Mouse (Mus musculus): Measurements from ENCODE around the gene Sema3g. TPM values are rescaled to one million over a fixed set of nuclear protein-coding genes. Genes with fewer than 3 reads are reported as not detected.

Gene Sema3g
- total RNA-seq, 2 experiments from 2014 or later, result 7.0 to 8.3 TPM

DNA sequence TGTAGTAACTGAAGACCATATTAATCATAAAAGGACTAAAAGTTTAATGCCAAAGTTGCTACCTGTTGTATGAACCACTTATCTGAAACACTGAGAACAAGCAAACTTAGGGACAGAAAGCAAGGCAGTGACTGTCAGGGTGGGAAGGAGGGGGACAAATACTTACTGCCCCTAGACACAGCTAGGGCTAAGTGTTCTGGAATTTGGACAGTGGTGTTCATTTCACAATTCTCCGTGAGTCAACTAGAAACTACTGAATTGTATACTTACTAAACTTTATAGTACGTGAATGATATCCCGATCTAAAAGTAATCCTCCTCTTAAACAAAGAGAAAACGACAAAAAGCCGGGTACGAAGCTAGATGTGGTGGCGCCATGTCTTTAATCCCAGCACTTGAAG is 18.1 kb upstream of the Sema3g start:
- TF ChIP-seq CTCF (IDR thresholded peaks at IDR 0.05), result no peak
- intact Hi-C loops (cut with DNase I), result no loop called here
- Histone ChIP-seq H3K4me3 (no peak overlapping the region), H3K27ac (peak overlapping the region; percentile 43)
- no peak for DNase-seq

DNA sequence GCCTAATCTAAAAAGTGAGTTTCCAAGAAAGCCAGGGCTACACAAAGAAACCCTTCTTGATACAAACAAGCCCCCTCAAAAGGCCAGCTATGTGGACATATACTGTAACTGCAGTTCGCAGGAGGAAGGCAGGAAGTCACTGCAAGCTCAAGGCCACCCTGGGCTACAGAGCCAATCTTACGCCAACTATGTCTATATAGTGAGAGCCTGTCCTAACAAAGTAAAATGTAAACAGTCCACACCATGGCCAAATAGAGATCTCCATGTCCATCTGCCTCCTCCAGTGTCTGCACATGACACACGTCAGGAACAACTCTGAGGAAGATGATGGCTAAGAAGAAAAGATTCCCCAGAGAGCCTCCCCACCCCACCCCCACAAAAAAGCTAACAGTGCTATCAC is 17.6 kb upstream of the Sema3g start:
- peak overlapping the region; percentile 31; the same call in 1 of the 2 replicates for H3K27ac ChIP-seq
- intact Hi-C loops (cut with DNase I), result no loop called here
- TF ChIP-seq CTCF (IDR thresholded peaks at IDR 0.05), result no peak
- no peak for DNase-seq
- H3K4me3 ChIP-seq, result no peak overlapping the region

DNA sequence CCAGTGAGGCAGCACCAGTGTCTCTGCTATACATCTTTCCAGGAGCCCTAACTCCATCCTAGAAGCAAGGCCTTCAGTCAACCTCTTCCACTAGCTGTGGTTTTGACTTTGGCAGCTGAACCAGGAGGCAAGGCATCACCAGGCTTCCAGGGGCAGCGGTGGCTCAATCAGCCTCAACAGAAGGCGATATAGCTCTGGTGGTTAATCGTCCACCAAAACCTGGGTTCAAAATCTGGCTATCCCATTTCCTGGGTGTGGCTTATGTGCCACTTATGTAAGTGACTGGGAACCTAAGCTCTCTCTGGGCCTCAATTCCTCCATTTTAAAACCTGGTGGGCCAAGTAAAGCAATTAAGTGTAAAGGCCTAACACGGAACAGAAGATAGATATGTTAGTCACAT is 12.8 kb upstream of the Sema3g start:
- no peak for TF ChIP-seq CTCF (IDR thresholded peaks at IDR 0.05)
- H3K27ac ChIP-seq, result peak overlapping the region; percentile 95
- intact Hi-C loops (cut with DNase I), result loop anchor here (5.0 kb wide), 1 partner anchor 47 kb away; the partner anchor contains the start of genes Bap1 and Phf7

DNA sequence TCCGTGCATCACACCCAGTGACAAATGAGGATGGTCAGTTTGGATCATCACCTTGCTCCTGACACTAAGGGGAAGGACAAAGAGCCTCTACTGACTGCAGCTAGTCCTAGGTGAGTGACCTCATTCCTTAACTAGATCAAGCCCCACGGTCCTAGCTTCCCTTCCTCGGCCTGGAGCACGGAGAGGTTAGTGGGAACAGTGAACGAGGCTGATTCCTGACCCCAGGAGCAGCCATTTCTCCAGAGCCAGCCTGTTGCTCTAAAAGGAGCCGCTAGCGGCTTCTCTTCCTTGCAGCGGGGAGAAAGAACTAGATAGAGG is 12.5 kb upstream of the Sema3g start:
- no peak for DNase-seq
- intact Hi-C loops (cut with DNase I), result loop anchor here (5.0 kb wide), 1 partner anchor 47 kb away; the partner anchor contains the start of genes Bap1 and Phf7
- H3K4me3 ChIP-seq, result peak overlapping the region; percentile 86
- peak overlapping the region; percentile 95 for H3K27ac ChIP-seq
- TF ChIP-seq CTCF (IDR thresholded peaks at IDR 0.05), result no peak

More for the DNA sequence above, 12.8 kb upstream of the Sema3g start:
- DNase-seq, result no peak
- H3K4me3 ChIP-seq, result peak overlapping the region; percentile 86

DNA sequence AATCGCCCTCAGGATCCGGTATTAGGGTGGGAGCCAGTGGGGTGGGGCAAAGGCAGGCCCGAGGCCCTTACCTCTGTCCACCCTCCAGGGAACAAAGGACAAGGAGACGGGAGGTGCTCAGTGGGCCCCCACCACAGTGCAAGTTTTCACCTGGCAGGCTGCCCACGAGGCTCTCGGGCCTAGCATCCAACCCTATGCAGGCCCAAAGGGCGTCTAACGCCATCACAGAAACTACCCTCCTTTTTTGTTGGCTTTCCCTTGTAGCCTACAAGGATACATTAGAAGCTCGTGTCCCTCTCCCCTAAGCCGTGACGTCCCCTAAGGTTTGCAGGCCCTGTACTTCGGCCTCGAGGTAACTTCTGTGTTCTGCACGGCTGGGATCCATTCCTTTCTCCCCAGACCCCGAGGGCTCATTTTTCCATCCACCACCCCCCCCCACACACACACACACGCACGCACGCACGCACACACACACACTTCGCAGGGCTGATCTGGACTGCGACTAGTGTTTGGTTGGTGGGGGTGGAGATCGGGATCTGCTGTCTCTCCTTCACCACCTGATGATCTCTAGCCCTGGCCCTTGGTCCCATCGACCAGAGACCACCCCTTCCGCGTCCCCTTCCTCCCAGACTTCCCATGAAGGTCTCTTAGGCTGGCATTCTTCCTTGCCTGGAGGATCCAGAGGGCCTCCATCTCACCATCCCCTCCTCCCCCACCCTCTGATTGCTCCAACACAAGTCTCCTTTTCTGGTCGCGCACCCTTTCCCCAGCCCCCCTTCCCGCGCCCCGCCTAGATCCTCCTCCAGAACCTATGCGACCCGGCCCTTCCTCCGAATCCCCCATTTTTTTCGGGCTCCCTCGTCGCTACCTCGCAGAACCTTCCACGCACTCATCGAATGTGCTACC is 11.8 kb upstream of the Sema3g start:
- TF ChIP-seq CTCF (IDR thresholded peaks at IDR 0.05), result no peak
- H3K27ac ChIP-seq, result peak overlapping the region; percentile 95
- H3K4me3 ChIP-seq, result peak overlapping the region; percentile 86
- intact Hi-C loops (cut with DNase I), result loop anchor here (5.0 kb wide), 1 partner anchor 46 kb away; the partner anchor contains the start of genes Bap1 and Phf7
- peak; percentile 66 for DNase-seq

DNA sequence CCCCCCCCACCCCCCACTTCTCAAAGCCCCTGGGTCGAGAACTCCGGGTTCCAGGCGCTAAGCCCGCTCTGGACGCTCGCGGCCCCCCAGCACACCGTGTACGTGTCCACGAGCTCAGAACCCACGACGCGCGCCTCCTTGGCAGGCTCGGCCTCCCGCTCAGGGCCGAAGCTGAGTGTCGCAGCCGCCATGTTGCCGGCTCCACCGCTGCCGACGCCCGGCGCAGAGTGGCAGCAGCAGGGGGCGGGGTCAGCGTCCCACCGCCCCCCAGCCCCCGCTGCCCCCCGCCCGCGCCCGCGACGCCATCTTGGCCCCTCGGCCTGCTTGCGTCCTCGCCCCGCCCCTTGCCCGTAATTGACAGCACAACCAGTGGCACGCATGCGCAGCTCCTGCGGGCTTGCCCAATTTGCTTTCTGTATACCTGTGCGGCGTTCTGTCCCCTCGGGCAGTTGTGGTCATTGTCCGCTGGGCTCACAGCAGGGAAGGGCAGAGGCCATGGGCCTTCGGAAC is 11.1 kb upstream of the Sema3g start:
- peak; percentile 98 for DNase-seq
- intact Hi-C loops (cut with DNase I), result loop anchor here (5.0 kb wide), 1 partner anchor 46 kb away; the partner anchor contains the start of genes Bap1 and Phf7
- Histone ChIP-seq H3K27ac (peak overlapping the region; percentile 95), H3K4me3 (peak overlapping the region; percentile 86)
- TF ChIP-seq CTCF (IDR thresholded peaks at IDR 0.05), result no peak

DNA sequence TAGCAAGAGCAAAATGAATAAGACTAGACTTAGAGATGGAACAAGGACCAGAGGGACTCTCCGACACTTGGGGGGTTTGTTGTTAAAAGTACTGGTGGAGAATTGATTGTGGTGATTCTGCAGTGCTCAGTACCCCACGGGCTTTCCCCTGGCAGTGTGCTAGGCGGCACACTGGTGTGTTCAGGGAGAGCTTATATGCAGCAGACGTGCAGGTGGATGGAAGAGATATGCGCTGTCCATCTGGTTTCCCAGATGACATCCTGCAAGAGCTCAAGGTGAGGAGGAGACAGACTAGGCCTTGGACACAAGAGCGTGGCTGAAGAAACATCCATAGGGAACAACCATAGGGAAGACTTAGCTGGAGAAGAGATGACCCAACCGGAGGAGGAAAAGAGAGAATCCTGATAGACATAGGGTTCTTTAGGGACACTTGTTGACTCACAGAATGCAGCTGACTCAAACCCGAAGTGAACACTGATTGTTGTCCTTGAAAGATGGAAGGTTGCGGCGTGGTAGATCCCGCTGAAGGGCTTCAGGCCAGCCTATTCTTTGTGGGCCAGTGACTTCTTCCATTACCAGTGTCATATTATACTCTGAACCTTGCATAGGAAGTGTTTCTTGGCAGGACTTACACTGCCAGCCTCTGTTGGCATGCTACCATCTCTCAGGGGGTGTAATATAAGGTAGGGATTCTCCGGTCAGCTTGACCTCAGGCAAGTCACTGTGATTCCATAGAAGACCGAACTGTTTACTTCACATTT is 10.4 kb upstream of the Sema3g start:
- H3K27ac ChIP-seq, result peak overlapping the region; percentile 95
- no peak for TF ChIP-seq CTCF (IDR thresholded peaks at IDR 0.05)
- intact Hi-C loops (cut with DNase I), result loop anchor here (5.0 kb wide), 1 partner anchor 45 kb away; the partner anchor contains the start of genes Bap1 and Phf7
- peak overlapping the region; percentile 86 for H3K4me3 ChIP-seq
- no peak for DNase-seq

DNA sequence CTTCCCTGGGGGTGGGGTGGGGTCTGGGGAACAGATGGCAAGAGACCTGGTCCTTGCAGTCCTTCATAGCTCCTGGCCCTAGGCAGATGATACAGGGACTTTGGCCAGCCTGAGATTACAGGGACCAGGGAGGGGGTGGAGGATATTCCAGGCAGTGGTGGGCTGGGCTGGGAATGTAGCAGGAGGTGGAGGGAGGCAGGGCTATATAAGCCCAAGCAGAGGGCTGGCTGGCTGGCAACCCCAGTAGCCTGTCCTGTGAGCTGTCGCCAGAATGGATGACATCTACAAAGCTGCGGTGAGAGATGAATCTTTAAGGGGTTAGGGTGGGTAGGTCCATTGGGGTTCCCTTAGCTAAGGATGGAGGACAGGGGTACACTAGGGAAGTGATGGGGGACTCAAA is 9.6 kb upstream of the Sema3g start, which contains the start of gene Tnnc1:
Gene Tnnc1, plus strand, starts transcription at position 229 of the 400 bp plus-strand sequence.
- no peak for TF ChIP-seq CTCF (IDR thresholded peaks at IDR 0.05)
- H3K27ac ChIP-seq, result peak within 1 kb of the TSS; percentile 95

DNA sequence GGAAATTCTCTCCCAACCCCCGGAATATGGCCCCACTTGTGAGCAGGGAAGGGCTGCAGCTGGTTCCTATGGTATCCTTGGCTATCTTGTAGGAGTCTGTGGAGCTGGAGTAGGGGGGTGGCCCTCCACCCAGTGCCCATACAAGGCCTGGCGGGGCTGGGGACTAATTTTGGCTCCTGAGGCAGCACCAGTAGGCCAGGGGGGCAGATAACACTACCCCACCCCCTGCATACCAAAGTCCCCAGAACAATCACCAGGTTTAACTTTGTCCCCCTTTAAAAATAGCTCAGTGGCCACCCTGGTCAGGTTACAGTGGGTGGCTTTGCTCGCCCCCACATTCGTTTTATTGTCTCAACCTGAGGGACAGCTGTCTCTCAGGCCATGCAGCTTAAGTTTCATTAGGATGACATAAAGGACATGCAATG is 8.5 kb upstream of the Sema3g start:
- peak overlapping the region; percentile 53; the same call in 1 of the 2 replicates for H3K27ac ChIP-seq
- no peak overlapping the region for H3K4me3 ChIP-seq
- no peak for DNase-seq
- no peak for TF ChIP-seq CTCF (IDR thresholded peaks at IDR 0.05)
- intact Hi-C loops (cut with DNase I), result loop anchor here (5.0 kb wide), 1 partner anchor 43 kb away; the partner anchor contains the start of genes Bap1 and Phf7

More for the DNA sequence above, 9.6 kb upstream of the Sema3g start, which contains the start of gene Tnnc1:
- intact Hi-C loops (cut with DNase I), result loop anchor here (5.0 kb wide), 1 partner anchor 44 kb away; the partner anchor contains the start of genes Bap1 and Phf7
- peak within 1 kb of the TSS; percentile 86 for H3K4me3 ChIP-seq
- DNase-seq, result no peak

DNA sequence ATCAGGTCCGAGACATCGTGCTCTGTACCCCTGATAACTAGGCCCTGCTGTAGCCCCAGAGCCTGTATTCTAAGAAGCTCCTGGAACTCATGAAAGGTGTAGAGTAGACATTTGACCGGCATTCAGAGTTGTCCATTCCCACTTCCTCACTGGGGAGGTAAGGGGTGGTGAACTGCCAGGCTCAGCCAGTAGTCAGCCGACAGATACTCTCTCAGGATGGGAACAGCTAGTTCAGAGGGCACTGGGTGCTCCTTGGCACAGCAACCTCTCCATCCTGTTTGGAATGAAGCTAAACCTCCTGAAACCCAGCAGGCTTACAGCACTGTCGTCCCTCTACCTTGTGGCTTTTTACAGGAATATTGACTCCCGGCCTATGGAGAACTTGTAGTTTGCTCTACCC is 5.8 kb upstream of the Sema3g start:
- intact Hi-C loops (cut with DNase I), result no loop called here
- TF ChIP-seq CTCF (IDR thresholded peaks at IDR 0.05), result no peak
- Histone ChIP-seq H3K4me3 (no peak overlapping the region), H3K27ac (no peak overlapping the region)
- no peak for DNase-seq

DNA sequence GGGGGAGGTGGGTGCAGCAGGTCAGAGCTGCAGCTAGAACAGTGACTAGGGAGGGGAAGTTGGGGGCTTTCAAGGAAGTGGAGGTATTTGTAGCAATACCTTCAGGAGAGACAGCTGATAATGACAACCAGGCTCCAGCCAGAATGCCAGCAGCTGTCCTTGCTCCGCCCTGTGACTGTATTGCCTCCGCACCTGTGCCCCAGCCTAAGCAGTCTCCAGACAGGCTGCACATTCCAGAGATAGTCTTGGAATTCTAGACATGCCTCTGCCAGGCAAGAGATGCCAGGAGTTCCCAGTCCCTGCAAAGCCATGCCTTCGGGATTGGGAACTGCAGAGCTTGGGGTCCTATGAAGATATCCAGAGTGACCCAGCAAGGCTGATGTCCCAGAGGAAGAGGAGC is 5.2 kb upstream of the Sema3g start:
- intact Hi-C loops (cut with DNase I), result no loop called here
- no peak for DNase-seq
- Histone ChIP-seq H3K4me3 (no peak overlapping the region), H3K27ac (no peak overlapping the region)
- no peak for TF ChIP-seq CTCF (IDR thresholded peaks at IDR 0.05)

DNA sequence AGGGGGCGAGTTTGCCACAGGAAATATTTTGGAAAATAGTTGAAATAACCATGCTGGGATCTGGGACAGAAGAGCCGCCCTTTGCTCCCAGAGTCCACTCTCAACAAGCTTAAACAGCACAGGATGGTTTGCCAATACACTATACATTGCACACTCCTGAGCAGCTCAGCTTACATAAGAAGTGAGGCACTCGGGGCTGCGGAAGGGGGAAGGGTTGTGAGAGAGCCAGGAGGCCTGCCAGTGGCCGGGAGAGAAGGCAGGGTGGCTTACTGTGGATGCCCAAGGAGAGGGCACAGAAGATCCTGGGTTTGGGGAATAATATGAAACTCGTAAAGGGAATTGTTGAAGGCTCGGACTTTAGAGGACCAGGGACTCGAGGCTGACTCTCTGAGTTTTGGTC is 3.8 kb upstream of the Sema3g start:
- H3K27ac ChIP-seq, result no peak overlapping the region
- intact Hi-C loops (cut with DNase I), result no loop called here
- no peak for DNase-seq
- no peak overlapping the region for H3K4me3 ChIP-seq
- no peak for TF ChIP-seq CTCF (IDR thresholded peaks at IDR 0.05)
